Mouse (Mus musculus) neural tube, embryonic 13.5 days (tissue): ENCODE measurements around the gene Gstcd. TPM values are rescaled to one million over a fixed set of nuclear protein-coding genes. Genes with fewer than 3 reads are reported as not detected.

Experiments
- ATAC-seq: fragments of 200-750 bp; cut with Nextera tagmentation; 2 replicates; pipeline ENCODE4 v1.8.0; 2017; ENCODE audit warnings: low read depth, mild to moderate bottlenecking, moderate TSS enrichment, moderate library complexity
- H3K27ac ChIP-seq: fragments of 300-500 bp; sonication (generic); replicated peaks from 2 replicates; pipeline ENCODE4 v1.5.1; 2015; ENCODE audit warnings: moderate library complexity, mild to moderate bottlenecking, inconsistent platforms
- H3K27me3 ChIP-seq: fragments of 300-500 bp; sonication (generic); 2 replicates; pipeline ENCODE4 v1.6.1; 2015; ENCODE audit warnings: mild to moderate bottlenecking, inconsistent platforms
- H3K36me3 ChIP-seq: fragments of 300-500 bp; sonication (generic); 2 replicates; pipeline ENCODE4 v1.6.1; 2015; ENCODE audit warnings: mild to moderate bottlenecking, inconsistent platforms
- H3K4me1 ChIP-seq: fragments of 300-500 bp; sonication (generic); replicated peaks from 2 replicates; pipeline ENCODE4 v1.6.1; 2015; ENCODE audit warnings: inconsistent platforms
- H3K4me2 ChIP-seq: fragments of 300-500 bp; sonication (generic); 2 replicates; pipeline ENCODE4 v1.6.1; 2015; ENCODE audit warnings: inconsistent platforms, mild to moderate bottlenecking, moderate library complexity
- H3K4me3 ChIP-seq: fragments of 300-500 bp; sonication (generic); 2 replicates; pipeline ENCODE4 v1.5.1; 2015; ENCODE audit warnings: mild to moderate bottlenecking, inconsistent platforms
- H3K9ac ChIP-seq: fragments of 300-500 bp; sonication (generic); 2 replicates; pipeline ENCODE4 v1.6.1; 2015; ENCODE audit warnings: moderate library complexity, mild to moderate bottlenecking, inconsistent platforms
- H3K9me3 ChIP-seq: fragments of 300-500 bp; sonication (generic); 2 replicates; pipeline ENCODE4 v1.6.1; 2016; ENCODE audit warnings: inconsistent platforms
- WGBS: fragments of 180-500 bp; shearing (Covaris S2); methylation state at CpG from one replicate; pipeline ENCODE4 v1.1.7; 2015; 5-methylcytosine and 5-hydroxymethylcytosine counted together
- polyA plus RNA-seq: library from polyadenylated mRNA; unstranded; fragments of >200 nt; fragmentation: Nextera tagmentation; extraction: Ambion mirVana; gene quantifications from 2 replicates; pipeline ENCODE4 v1.2.1, GENCODE M21; 2015

Gene Gstcd
- polyA plus RNA-seq, 1 experiment from 2014 or later = 4.1 TPM

- H3K4me3 ChIP-seq = no peak overlapping the region
- H3K4me1 ChIP-seq = no peaks in the 10 kb centered on the region
- no peak overlapping the region for H3K27ac ChIP-seq
- whole genome bisulfite sequencing = 97% methylated on average over 3 of the region's 3 CpGs
- no peak overlapping the region for H3K9ac ChIP-seq
- H3K9me3 ChIP-seq = no peaks in the 10 kb centered on the region
- H3K4me2 ChIP-seq = no peak overlapping the region
- H3K36me3 ChIP-seq = no peaks in the 10 kb centered on the region
- H3K27me3 ChIP-seq = no peaks in the 10 kb centered on the region
- ATAC-seq = no peak
These were observed 95.9 kb downstream of the Gstcd start for GRCm38 (mm10) chr3:132995904-132996267.

- Histone ChIP-seq H3K27ac (no peak overlapping the region), H3K9me3 (no peaks in the 10 kb centered on the region), H3K36me3 (no peaks in the 10 kb centered on the region), H3K27me3 (no peaks in the 10 kb centered on the region), H3K4me1 (no peaks in the 10 kb centered on the region), H3K9ac (no peak overlapping the region), H3K4me3 (no peak overlapping the region), H3K4me2 (no peak overlapping the region)
- 88% methylated on average over 7 of the region's 7 CpGs for WGBS
- no peak for ATAC-seq
These were observed 96.5 kb downstream of the Gstcd start for GRCm38 (mm10) chr3:132995172-132995903.

- Histone ChIP-seq H3K9me3 (no peaks in the 10 kb centered on the region), H3K27ac (no peak overlapping the region), H3K27me3 (no peaks in the 10 kb centered on the region), H3K4me1 (no peaks in the 10 kb centered on the region), H3K36me3 (0 out of 2 replicates have a peak, but pooled peaks cover 5% of the 10 kb centered on the region), H3K4me2 (no peak overlapping the region), H3K4me3 (no peak overlapping the region), H3K9ac (no peak overlapping the region)
- WGBS = 91% methylated on average over 5 of the region's 5 CpGs
- no peak for ATAC-seq
These were observed 105.6 kb downstream of the Gstcd start for GRCm38 (mm10) chr3:132986188-132986587.

GRCm38 (mm10) chr3:132983845-132984485 lies 107.9 kb downstream of the Gstcd start:
- ATAC-seq = no peak
- 62% methylated on average over 4 of the region's 4 CpGs for WGBS
- H3K4me3 ChIP-seq = no peak overlapping the region
- H3K9ac ChIP-seq = no peak overlapping the region
- H3K4me2 ChIP-seq = no peak overlapping the region
- H3K27me3 ChIP-seq = no peaks in the 10 kb centered on the region
- H3K4me1 ChIP-seq = no peaks in the 10 kb centered on the region
- H3K36me3 ChIP-seq = 0 out of 2 replicates have a peak, but pooled peaks cover 5% of the 10 kb centered on the region
- H3K9me3 ChIP-seq = no peaks in the 10 kb centered on the region
- no peak overlapping the region; the same call in 1 of the 2 replicates for H3K27ac ChIP-seq

GRCm38 (mm10) chr3:132981968-132982367 lies 109.9 kb downstream of the Gstcd start:
- WGBS = 89% methylated on average over 2 of the region's 2 CpGs
- Histone ChIP-seq H3K27ac (no peak overlapping the region), H3K9me3 (no peaks in the 10 kb centered on the region), H3K4me2 (no peak overlapping the region), H3K4me3 (no peak overlapping the region), H3K27me3 (no peaks in the 10 kb centered on the region), H3K4me1 (no peaks in the 10 kb centered on the region), H3K36me3 (0 out of 2 replicates have a peak, but pooled peaks cover 5% of the 10 kb centered on the region), H3K9ac (no peak overlapping the region)
- ATAC-seq = no peak

GRCm38 (mm10) chr3:132979781-132980461 lies 111.9 kb downstream of the Gstcd start:
- no peak for ATAC-seq
- Histone ChIP-seq H3K4me1 (no peaks in the 10 kb centered on the region), H3K27ac (no peak overlapping the region), H3K4me2 (no peak overlapping the region), H3K36me3 (0 out of 2 replicates have a peak, but pooled peaks cover 5% of the 10 kb centered on the region), H3K27me3 (no peaks in the 10 kb centered on the region), H3K9me3 (no peaks in the 10 kb centered on the region), H3K9ac (no peak overlapping the region), H3K4me3 (no peak overlapping the region)
- 91% methylated on average over 12 of the region's 12 CpGs for WGBS

GRCm38 (mm10) chr3:132966255-132966654 lies 125.6 kb downstream of the Gstcd start:
- no peaks in the 10 kb centered on the region for H3K36me3 ChIP-seq
- H3K4me1 ChIP-seq = no peaks in the 10 kb centered on the region
- no peak overlapping the region for H3K9ac ChIP-seq
- H3K9me3 ChIP-seq = no peaks in the 10 kb centered on the region
- H3K27me3 ChIP-seq = no peaks in the 10 kb centered on the region
- WGBS = 82% methylated on average over 5 of the region's 5 CpGs
- H3K27ac ChIP-seq = no peak overlapping the region
- no peak for ATAC-seq
- H3K4me2 ChIP-seq = no peak overlapping the region
- H3K4me3 ChIP-seq = no peak overlapping the region

- ATAC-seq = no peak
- Histone ChIP-seq H3K36me3 (no peaks in the 10 kb centered on the region), H3K27ac (no peak overlapping the region), H3K4me1 (no peaks in the 10 kb centered on the region), H3K4me3 (no peak overlapping the region), H3K9me3 (no peaks in the 10 kb centered on the region), H3K9ac (no peak overlapping the region), H3K4me2 (no peak overlapping the region), H3K27me3 (no peaks in the 10 kb centered on the region)
- 76% methylated on average over 9 of the region's 9 CpGs for WGBS
These were observed 126.9 kb downstream of the Gstcd start for GRCm38 (mm10) chr3:132964715-132965507.

GRCm38 (mm10) chr3:132962631-132963361 lies 129.0 kb downstream of the Gstcd start:
- H3K9me3 ChIP-seq = no peaks in the 10 kb centered on the region
- H3K36me3 ChIP-seq = no peaks in the 10 kb centered on the region
- ATAC-seq = no peak
- H3K4me3 ChIP-seq = no peak overlapping the region
- no peak overlapping the region for H3K27ac ChIP-seq
- H3K4me2 ChIP-seq = no peak overlapping the region
- H3K27me3 ChIP-seq = no peaks in the 10 kb centered on the region
- WGBS = 86% methylated on average over 7 of the region's 7 CpGs
- no peaks in the 10 kb centered on the region for H3K4me1 ChIP-seq
- no peak overlapping the region for H3K9ac ChIP-seq

GRCm38 (mm10) chr3:132950529-132950880 lies 141.3 kb downstream of the Gstcd start:
- Histone ChIP-seq H3K27me3 (peaks cover 37% of the 10 kb centered on the region), H3K4me1 (peaks cover 13% of the 10 kb centered on the region), H3K36me3 (no peaks in the 10 kb centered on the region), H3K4me3 (peak overlapping the region; percentile 71), H3K9me3 (no peaks in the 10 kb centered on the region), H3K9ac (peak overlapping the region; percentile 71), H3K4me2 (peak overlapping the region; percentile 100), H3K27ac (no peak overlapping the region)
- ATAC-seq = no peak
- WGBS = 6% methylated on average over 7 of the region's 7 CpGs

GRCm38 (mm10) chr3:132949791-132950528 lies 141.9 kb downstream of the Gstcd start, which contains the start of gene Npnt:
Gene Npnt, minus strand, starts transcription at chr3:132950291.
- Histone ChIP-seq H3K9me3 (no peaks in the 10 kb centered on the region), H3K4me1 (peaks cover 13% of the 10 kb centered on the region), H3K27ac (no peak within 1 kb of the TSS), H3K4me2 (peak within 1 kb of the TSS; percentile 100), H3K27me3 (peaks cover 37% of the 10 kb centered on the region), H3K36me3 (no peaks in the 10 kb centered on the region), H3K4me3 (peak within 1 kb of the TSS; percentile 71), H3K9ac (peak within 1 kb of the TSS; percentile 71)
- peak; percentile 86 for ATAC-seq
- 0% methylated on average over 61 of the region's 82 CpGs for WGBS
